Mouse (Mus musculus) lung, postnatal 4 days (tissue): Measurements from ENCODE around the gene Cd79b.
"Not testable (repeated sequence)": the region's sequence is repeated elsewhere in the genome, so short reads cannot be mapped to it uniquely, and the experiment has no call there.

Experiments used
- DNase-seq, 2 experiments: peaks; one replicate each; pipeline ENCODE4 v3.0.0; 2021

Gene Cd79b

GRCm38 (mm10) chr11:106314333-106314812 is at the start of gene Cd79b:
Gene Cd79b, minus strand, starts transcription at chr11:106314762.
- peak; percentile 36 to 53 for DNase-seq

- DNase-seq = no peak
Measured at GRCm38 (mm10) chr11:106359350-106359749, 44.8 kb upstream of the Cd79b start.

DNA sequence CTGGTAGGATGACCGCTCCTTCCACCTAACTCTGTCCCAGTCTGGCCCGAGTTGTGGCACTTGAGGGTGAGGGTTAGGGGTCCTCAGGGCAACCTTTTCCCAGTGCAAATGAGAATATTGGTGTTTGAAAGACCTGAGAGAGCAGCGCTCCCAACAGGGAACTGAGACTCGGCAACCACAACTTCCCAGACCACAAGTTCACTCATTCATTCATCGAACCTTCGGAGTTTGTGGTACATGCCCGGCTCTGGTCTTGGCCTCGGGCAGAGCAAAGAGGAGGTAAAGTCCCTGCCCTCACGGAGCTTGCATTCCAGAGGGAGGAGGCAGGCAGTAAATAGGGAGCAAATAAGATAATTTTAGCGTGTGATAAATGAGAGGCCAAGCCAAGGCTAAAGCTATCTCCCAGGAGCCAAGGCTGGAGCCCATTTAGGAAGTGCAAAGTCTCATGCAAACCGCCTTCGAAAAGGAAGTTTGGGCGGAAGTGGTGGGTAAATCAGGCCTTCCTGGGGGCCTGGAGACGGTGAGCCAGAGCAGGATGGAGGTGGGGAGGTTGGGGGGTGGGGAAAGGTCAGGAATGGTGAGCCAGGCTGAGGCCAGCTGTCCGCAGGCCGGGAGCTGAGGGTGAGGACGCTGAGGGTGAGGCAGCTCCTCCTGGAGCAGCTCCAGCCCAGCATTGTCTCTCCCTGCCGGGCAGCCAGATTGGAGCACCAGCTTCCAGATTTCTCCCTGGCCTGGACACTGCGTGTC is 41.0 kb upstream of the Cd79b start:
- DNase-seq = peak; percentile 28 to 58

DNA sequence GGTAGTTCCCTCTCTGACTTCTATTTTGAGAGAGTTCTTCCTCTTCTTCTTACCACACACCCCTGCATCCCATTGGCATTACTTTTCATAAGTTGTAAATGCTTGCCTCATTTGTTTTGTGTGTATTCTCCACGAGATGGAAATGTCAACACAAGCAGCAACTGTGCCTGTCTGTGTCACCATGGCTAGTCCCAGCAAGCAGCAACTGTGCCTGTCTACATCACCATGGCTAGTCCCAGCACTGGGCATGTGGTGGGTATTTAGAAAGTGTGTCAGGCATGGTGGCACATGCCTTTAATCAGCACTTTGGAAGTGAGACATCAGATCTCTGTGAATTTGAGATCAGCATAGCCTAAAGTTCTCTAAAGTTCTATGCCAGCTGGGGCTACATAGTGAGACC is 39.6 kb upstream of the Cd79b start:
- DNase-seq = no peak

GRCm38 (mm10) chr11:106353188-106353587 is 38.6 kb upstream of the Cd79b start, which contains the start of gene Scn4a:
Gene Scn4a, minus strand, starts transcription at chr11:106353288.
- no peak for DNase-seq

GRCm38 (mm10) chr11:106351941-106352340 is 37.4 kb upstream of the Cd79b start:
- DNase-seq = no peak

DNA sequence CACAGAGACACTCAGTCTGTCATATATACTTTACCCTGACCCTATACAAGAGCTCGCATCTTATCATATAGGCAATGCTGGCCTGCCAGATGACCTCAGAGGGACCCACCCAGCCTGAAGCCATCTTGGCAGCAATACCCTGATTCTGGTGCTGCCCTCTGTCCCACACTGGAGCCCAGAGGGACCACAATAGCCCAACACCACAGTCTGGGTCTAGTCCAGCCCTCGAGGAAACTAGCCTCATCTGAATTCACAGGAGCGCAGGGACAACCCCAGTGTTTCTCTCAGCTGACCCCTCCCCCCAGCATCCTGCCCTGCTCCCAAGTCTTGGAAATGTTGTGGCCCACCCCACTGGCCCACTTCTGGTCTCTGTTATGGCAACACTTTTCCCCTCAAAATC is 36.7 kb upstream of the Cd79b start:
- no peak for DNase-seq

GRCm38 (mm10) chr11:106350853-106351252 is 36.3 kb upstream of the Cd79b start:
- peak in 1 of 2 experiments; percentile 50 for DNase-seq

GRCm38 (mm10) chr11:106349772-106350171 is 35.2 kb upstream of the Cd79b start:
- no peak for DNase-seq

DNA sequence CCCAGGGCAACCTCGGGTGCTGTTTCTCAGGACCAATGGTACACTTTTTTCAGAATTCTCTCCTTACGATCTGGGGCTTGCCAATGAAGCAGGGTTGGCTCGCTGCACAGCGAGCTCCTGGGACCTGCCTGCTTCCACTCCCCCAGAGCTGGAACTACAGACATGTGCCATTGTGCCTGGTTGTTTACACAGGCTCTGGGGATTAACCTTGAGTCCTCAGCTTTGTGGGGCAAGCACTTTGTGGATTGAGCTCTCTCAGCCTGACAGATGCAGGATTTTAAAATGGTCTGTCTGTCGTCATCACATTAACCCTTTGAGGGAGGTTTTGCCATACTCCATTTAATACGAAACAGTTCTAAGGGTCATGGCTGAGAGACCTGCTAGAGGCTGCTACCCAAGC is 30.3 kb upstream of the Cd79b start:
- no peak for DNase-seq

DNA sequence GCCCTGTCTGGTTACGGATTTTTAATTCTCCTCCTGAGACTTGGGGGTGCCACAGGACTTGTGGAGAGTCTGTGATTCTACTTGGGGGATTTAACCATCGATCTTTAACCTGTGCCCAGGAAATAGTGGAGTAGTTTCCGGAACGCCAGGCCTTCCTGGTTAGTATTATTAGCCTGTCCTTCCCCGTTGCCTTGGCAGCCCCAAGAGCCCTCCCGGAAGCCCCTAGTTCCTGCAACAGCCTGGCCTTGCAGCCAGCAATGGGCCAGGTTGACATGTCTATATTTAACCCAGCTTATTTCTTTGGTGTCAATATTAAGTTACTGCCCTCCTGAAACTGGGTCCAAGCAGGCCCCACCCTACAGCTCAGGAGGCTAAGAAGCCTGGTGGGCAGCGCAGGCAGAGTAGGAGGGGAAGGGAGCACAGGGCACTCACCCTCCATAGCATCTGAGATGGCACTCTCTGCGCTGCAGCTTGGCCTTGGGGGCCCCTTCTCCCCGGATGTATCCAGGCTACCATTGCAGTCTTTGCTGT is 26.5 kb upstream of the Cd79b start:
- no peak for DNase-seq

- DNase-seq = not testable (repeated sequence)
Measured at GRCm38 (mm10) chr11:106339323-106339722, 24.8 kb upstream of the Cd79b start.

DNA sequence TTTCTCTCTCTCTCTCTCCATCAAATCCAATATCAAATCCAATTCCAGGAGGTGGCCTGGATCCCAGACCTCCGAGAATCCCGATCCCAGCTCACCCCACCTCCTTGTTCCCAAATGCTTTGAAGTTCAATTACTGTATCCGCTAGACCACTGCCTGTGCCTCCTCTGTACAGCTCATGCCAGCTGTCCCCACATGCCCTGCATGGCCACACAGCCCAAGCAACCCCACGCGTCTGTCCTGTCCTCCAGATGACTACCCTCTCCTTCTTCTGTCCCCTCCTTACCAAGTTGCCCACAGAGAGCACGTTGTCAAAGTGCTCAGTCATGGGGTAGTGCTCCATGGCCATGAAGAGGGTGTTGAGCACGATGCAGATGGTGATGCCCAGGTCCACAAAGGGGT is 24.3 kb upstream of the Cd79b start:
- no peak for DNase-seq

DNA sequence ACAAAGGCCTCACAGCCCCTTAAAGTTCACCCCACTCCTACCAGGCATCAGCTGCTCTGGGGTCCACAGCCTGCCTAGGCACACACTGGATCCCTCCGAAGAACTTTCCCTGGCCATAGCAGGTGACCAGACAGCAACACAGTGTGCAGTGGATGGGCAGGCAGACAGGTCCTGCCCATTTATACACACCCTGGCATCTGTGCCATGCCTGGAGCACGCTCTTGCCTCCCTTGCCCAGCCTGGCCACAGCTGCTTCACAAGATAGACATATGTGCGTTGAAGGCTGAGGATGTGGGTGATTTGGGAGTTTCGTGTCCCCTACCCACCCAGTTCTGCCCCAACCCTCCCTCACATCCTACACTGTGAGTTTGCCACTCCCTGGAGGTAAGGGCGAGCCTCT is 23.5 kb upstream of the Cd79b start:
- DNase-seq = no peak

GRCm38 (mm10) chr11:106334066-106334465 is 19.5 kb upstream of the Cd79b start:
- DNase-seq = no peak

- DNase-seq = no peak
Measured at GRCm38 (mm10) chr11:106332458-106332857, 17.9 kb upstream of the Cd79b start.

DNA sequence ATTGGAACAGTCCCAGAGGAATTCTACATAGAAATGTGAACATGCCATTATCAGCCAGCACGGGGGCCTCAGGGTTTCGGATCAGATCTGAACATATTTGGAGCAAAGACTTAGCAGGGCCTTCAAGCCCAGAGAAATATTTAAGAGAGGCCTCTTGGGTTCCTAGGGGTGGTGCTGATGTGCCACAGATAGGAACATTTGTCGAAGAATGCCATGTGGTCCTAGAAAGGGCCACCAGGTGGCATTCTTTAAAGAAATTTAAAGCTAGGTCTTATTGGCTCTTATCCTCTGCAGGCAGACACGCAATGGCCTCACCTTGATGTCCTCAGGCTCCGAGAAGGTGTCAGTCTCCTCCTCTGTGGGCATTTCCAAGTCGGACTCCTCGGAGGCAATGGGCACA is 15.1 kb upstream of the Cd79b start:
- peak in 1 of 2 experiments; percentile 73 for DNase-seq

DNA sequence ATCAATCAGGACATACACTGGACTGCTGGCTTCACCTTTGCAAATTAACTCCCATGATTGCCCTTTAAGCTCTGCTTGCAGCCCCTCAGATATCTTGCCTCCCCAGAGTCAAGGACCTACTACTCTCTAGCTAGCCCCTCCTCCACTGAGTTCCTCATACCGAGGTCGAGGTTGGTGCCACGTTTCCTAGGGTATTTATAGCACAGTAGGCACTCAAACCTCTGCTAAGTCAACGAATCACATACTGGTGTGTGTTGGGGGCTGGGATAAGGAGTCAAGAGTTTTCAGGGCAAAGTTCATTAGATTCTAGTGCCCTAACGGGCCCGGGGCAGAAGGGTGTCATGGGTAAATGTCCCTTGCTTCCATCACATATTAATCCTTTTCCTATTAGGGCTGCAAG is 14.6 kb upstream of the Cd79b start:
- no peak for DNase-seq

- no peak for DNase-seq
Measured at GRCm38 (mm10) chr11:106328521-106328920, 14.0 kb upstream of the Cd79b start.

DNA sequence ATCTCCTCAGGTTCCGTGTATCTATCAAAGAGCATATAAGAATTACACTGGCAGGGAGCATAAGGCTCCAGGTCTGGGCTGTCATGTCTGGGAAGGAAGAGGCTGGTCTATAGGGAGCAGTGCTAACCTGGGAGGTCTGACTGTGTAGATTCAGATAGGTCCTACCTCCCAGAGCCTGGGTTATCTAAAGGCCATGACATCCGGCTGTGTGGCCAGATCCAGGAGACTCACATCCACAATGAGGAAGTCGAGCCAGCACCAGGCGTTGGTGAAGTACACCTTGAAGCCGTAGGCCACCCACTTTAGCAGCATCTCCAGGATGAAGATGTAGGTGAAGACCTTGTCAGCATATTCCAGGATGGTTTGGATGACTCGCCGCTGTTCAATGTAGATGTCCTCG is 11.9 kb upstream of the Cd79b start:
- DNase-seq = no peak

DNA sequence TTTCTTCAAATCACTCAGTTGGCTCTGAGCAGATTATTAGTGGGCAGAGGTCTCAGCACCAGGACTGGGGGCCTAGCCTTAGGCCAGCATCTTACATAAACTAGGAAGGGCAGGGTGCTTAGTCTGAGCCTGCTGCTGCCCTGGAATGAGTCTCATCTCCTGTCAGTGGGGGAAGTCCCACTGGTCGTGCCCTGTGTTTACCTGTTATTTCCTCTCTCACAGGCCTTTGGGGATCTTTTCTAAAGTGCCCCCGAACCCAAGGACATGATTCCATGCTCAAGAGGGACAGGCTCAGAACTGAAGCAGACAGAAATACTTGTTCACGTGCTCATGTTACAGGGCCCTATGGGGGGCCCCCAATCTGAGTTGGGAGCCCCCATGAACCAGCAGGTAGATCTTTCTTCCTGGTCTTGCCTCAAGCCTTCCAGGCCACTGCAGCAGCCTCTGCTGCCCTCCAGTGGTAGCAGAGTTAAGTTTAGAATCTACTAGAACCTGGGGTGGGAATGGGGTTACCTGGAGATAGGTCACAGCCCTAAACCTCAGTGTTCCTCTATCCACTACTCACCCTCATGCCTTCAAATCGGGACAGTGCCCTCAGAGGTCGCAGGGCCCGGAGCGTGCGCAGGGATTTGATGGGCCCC is 11.1 kb upstream of the Cd79b start:
- peak; percentile 56 to 75 for DNase-seq

- DNase-seq = peak in 1 of 2 experiments; percentile 43
Measured at GRCm38 (mm10) chr11:106324858-106325257, 10.3 kb upstream of the Cd79b start.

- peak; percentile 47 to 50 for DNase-seq
Measured at GRCm38 (mm10) chr11:106318406-106319366, 4.1 kb upstream of the Cd79b start.
